Mouse (Mus musculus): Measurements from ENCODE around the gene Cflar. TPM values are rescaled to one million over a fixed set of nuclear protein-coding genes. Genes with fewer than 3 reads are reported as not detected.

The Cflar gene
- polyA plus RNA-seq (2015; fragmentation: Nextera tagmentation; extraction: Ambion mirVana): 47.1 and 62.6 TPM in 2 replicates

GRCm38 (mm10) chr1:58711365-58712016 is at the start of gene Cflar:
Cflar (plus strand) TSS chr1:58711508.

GRCm38 (mm10) chr1:58695810-58696209 is 15.5 kb upstream of the Cflar start, which contains the start of gene Als2cr12:
Als2cr12 (minus strand) TSS chr1:58695989.

DNA sequence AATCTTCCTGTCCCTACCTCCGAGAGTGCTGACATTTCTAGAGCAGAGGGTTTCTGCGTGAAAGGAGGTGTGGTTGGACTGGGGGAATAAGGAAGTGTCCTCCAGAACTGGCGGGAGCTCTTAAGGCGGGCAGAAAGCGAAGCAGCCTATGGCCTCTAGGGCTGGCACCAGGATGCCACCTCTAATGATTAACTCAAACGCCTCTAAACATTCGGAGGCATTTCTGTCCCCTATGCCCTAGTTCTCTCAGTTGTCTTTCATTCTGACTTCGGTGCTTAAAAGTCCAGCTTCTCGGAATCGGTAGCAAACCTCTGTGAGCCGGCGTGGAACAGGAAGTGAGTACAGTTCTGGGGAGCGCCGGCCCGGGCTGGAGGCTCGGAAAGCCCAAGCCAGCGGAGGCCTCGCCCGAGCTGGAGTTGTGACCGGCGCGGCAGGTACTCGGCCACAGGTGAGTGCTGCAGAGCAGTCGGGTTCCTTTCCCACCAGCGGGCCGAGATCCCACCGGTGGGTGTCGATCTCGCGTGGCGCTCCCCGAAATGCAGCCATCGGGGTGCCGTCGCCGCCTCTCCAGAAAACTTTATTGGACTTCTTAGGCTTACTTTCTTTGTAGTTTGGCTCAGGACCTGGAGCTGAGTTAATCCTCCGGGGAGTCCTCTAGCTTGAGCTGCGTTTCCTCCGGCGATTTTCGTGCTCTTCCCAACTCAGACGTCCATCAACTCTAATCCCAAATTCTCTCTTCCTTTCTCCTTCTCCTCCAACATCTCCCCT is 84.2 kb downstream of the Cflar start, which contains the start of gene Casp8:
Gene Casp8, plus strand, starts transcription at position 84 of the 768 bp plus-strand sequence.

Other genes starting within 250 kb of the Cflar start
- gene Orc2, start 206.4 kb upstream of the Cflar start, polyA plus RNA-seq (2015; fragmentation: Nextera tagmentation; extraction: Ambion mirVana): 17.7 and 24.5 TPM in 2 replicates
- gene Fam126b, start 125.2 kb upstream of the Cflar start, polyA plus RNA-seq (2015; fragmentation: Nextera tagmentation; extraction: Ambion mirVana): 5.1 and 5.6 TPM in 2 replicates
- 318 and 389 TPM in 2 replicates for gene Ndufb3, start 125.1 kb upstream of the Cflar start, polyA plus RNA-seq (2015; fragmentation: Nextera tagmentation; extraction: Ambion mirVana)
- gene Als2cr12, start 15.5 kb upstream of the Cflar start, polyA plus RNA-seq (2015; fragmentation: Nextera tagmentation; extraction: Ambion mirVana): 0.27 TPM in 1 of 2 replicates, not detected in the other
- 15.5 and 27.8 TPM in 2 replicates for gene Casp8, start 83.9 kb downstream of the Cflar start, polyA plus RNA-seq (2015; fragmentation: Nextera tagmentation; extraction: Ambion mirVana)